Mouse (Mus musculus) midbrain, embryonic 14.5 days (tissue): ENCODE measurements around the gene Ints6. TPM values are rescaled to one million over a fixed set of nuclear protein-coding genes. Genes with fewer than 3 reads are reported as not detected.

Source experiments
- polyA plus RNA-seq: library from polyadenylated mRNA; unstranded; fragments of >200 nt; fragmentation: Nextera tagmentation; extraction: Ambion mirVana; gene quantifications from 2 replicates; pipeline ENCODE4 v1.2.1, GENCODE M21; 2014

Ints6 gene
- polyA plus RNA-seq, 1 experiment from 2014 or later = 32.5 TPM

Other genes starting within 250 kb of the Ints6 start
- gene Fam124a, start 205.4 kb downstream of the Ints6 start, polyA plus RNA-seq = 20.9 and 30.3 TPM in 2 replicates
- not detected in 2 replicates for gene Gm4131, start 194.2 kb downstream of the Ints6 start, polyA plus RNA-seq
- gene Serpine3, start 97.5 kb downstream of the Ints6 start, polyA plus RNA-seq = not detected in 2 replicates
- gene Wdfy2, start 76.5 kb upstream of the Ints6 start, polyA plus RNA-seq = 9.1 and 13.0 TPM in 2 replicates
- not detected in 2 replicates for gene Defb48, start 223.3 kb upstream of the Ints6 start, polyA plus RNA-seq
- gene Defb47, start 236.9 kb upstream of the Ints6 start, polyA plus RNA-seq = 0.75 TPM in 1 of 2 replicates, not detected in the other